Mouse (Mus musculus): Measurements from ENCODE around the gene Spa17. TPM values are rescaled to one million over a fixed set of nuclear protein-coding genes. Genes with fewer than 3 reads are reported as not detected.

The Spa17 gene
- total RNA-seq, 1 experiment from 2014 or later: not detected

- ATAC-seq (replicated peaks; ENCODE audit: insufficient number of reproducible peaks, low FRiP score, low TSS enrichment, poor library complexity, severe bottlenecking): no peak
Observed at GRCm38 (mm10) chr9:37624502-37624901, 11.0 kb upstream of the Spa17 start.

GRCm38 (mm10) chr9:37623981-37624380 is 10.5 kb upstream of the Spa17 start:
- no peak for ATAC-seq (replicated peaks; ENCODE audit: insufficient number of reproducible peaks, low FRiP score, low TSS enrichment, poor library complexity, severe bottlenecking)

DNA sequence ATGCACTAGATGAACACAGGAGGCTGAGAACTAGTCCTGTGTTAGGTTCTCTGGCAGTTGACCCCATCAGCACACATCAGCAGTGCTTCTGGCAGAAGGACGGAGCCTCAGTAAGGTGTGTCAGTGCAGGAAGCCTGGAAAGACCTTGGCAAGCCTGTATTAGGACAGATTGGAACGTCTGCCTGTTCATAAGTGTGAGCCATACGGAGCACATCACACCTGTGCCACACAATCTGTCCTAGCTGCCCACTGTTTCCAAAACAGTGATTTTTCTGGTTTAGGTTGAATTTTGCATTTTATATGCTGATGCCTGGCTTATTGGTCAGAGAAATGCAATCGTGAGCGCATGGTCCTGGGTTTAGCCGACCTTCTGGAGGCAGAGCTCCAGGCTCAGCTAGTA is 7.8 kb upstream of the Spa17 start:
- ATAC-seq (replicated peaks; ENCODE audit: insufficient number of reproducible peaks, low FRiP score, low TSS enrichment, poor library complexity, severe bottlenecking): no peak

GRCm38 (mm10) chr9:37616770-37617169 is 3.2 kb upstream of the Spa17 start:
- ATAC-seq (replicated peaks; ENCODE audit: insufficient number of reproducible peaks, low FRiP score, low TSS enrichment, poor library complexity, severe bottlenecking): no peak; the same call in 1 of the 2 replicates

DNA sequence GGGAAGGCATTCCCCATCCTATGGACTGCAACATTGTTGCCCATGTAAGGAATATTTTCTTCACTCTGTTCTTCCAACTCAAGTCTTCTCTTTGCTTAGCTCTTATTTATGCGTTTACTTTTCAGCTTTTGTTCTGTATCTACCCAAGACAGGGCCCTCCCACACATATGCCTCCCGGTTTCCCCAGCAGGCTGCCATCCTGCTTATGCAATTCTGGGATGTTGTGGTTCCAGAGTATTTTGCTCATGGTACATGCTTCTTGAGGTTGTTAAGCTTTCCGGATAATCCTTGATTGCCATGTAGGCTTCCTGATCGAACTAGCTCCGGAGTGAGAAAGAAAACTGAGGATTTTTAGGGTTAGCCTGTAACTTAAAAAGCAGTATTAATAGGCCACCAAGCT is 1.7 kb upstream of the Spa17 start:
- ATAC-seq (replicated peaks; ENCODE audit: insufficient number of reproducible peaks, low FRiP score, low TSS enrichment, poor library complexity, severe bottlenecking): no peak

DNA sequence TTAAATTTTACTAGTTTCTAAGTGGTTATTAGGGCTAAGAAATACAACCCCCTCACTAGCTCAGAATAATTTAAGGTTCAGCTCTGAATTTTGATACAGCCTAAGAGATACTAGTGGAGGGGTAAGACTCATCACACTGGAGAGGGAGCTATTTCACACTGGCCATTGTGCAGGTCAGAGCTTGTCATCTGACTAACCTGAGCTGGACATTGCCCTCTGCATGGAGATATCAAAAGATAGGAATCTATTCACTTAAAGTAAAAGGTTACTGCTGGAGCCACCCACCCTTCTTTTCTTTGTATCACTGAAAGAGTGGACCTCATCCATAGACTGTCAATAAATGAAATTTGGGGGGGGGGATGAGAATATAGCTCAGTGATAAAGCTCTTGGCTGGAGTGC is 794 bp upstream of the Spa17 start:
- ATAC-seq (replicated peaks; ENCODE audit: insufficient number of reproducible peaks, low FRiP score, low TSS enrichment, poor library complexity, severe bottlenecking): no peak

- no peak for ATAC-seq (replicated peaks; ENCODE audit: insufficient number of reproducible peaks, low FRiP score, low TSS enrichment, poor library complexity, severe bottlenecking)
Observed at GRCm38 (mm10) chr9:37613911-37614280, 374 bp upstream of the Spa17 start.

DNA sequence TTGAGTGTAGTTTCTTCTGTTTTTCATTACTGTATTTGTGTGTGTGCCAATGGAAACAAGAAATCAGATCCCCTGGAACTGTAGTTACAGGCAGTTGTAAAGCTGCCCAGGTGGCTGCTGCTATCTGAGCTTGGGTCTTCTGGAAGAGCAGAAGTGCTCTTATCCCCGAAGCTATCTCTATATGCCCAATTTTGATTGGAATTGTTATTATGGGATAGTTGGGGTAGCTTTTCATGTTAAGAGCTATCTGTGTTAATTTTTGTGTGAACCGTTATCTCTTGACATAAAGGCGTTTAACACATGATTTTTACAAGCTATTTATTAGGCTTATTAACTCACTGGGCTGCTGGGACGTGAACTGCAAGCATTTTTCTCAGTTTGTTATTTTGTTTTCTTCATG is 4.0 kb downstream of the Spa17 start:
- no peak for ATAC-seq (replicated peaks; ENCODE audit: insufficient number of reproducible peaks, low FRiP score, low TSS enrichment, poor library complexity, severe bottlenecking)

DNA sequence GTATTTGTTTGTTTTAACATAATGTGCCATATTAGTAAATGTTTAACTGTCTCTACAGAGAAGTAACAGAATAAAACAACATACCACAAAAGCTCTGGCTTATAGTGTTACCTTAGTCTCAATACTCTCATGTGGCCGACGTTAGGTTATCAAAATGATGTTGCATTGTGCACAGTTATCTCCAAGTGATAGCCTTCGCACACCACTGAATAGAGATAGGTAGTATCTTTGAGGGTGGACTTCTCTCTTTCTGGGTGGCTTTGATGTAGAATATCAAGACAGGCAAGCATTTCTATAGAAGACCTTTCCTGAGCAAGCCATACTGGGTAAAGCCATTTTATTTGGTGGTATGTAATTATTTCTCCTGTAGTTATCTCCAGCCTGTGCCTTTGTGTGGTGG is 8.4 kb downstream of the Spa17 start:
- no peak for ATAC-seq (replicated peaks; ENCODE audit: insufficient number of reproducible peaks, low FRiP score, low TSS enrichment, poor library complexity, severe bottlenecking)

DNA sequence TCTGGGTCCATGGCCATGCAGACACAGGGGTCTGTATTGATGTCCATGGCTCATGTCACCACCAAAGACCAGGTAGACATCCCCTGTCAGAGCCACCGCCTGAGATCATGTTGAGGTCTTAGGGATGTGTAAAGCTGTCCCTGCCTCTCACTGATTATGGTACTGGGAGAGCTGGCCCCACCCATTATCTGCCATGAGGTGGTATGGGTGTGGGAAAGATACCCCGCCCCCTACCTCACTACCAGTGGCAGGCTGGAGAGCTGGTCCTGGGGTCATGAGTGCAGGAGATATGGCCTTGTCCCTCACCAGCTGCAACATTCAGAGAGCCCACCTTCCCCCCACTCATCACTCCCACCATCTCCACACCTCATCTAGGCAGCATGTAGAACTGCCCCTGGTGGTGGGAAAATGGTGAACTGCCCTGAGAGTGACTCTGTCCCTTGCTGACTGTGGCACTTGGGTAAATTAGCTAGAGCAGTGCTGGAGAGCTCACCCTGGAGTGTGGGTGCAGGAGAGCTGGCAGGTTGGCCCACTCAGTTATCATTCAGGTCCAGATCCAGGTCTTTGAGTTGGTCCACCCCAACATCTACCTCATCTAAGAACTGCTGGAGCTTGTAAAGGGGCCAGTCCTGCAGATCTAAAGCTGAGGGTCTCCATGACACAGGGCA is 12.8 kb downstream of the Spa17 start:
- ATAC-seq (replicated peaks; ENCODE audit: insufficient number of reproducible peaks, low FRiP score, low TSS enrichment, poor library complexity, severe bottlenecking): no peak

DNA sequence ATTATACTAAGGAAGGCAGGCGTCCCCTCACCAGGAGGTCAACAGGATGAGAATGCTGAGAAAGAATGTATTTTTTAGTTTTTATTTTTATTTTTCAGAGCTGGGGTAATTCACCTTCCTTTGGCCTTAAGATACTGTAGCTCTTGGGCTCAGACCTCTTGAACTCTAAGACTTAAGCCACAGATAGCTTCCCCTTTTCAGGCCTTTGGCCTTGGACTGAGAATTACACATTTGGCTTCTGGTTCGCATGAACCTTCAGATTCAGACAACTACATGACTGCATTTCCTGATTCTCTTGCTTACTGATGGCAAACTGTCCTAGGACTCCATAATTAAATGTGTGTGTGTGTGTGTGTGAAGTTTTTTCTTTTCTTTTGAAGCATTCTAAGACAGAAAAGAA is 14.9 kb downstream of the Spa17 start:
- ATAC-seq (replicated peaks; ENCODE audit: insufficient number of reproducible peaks, low FRiP score, low TSS enrichment, poor library complexity, severe bottlenecking): no peak

DNA sequence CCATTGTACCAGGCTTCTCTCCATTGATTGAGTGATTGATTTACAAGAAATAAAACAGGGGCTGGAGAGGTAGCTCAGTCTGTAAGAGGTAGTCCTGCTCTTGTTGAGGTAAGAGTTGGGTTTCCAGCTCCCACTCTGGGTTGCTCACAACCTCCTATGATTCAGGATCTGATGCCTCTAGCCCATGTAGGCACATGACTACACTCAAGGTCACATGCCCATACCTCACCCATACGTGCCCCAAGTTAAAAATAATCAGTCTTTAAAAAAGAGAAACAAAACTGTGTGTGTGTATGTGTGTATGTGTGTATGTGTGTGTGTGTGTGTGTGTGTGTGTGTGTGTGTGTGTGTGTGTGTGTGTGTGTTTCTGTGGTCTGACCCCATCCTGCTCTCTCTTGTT is 18.0 kb downstream of the Spa17 start:
- no peak for ATAC-seq (replicated peaks; ENCODE audit: insufficient number of reproducible peaks, low FRiP score, low TSS enrichment, poor library complexity, severe bottlenecking)

- no peak for ATAC-seq (replicated peaks; ENCODE audit: insufficient number of reproducible peaks, low FRiP score, low TSS enrichment, poor library complexity, severe bottlenecking)
Observed at GRCm38 (mm10) chr9:37593690-37594089, 19.8 kb downstream of the Spa17 start.

GRCm38 (mm10) chr9:37592633-37593032 is 20.9 kb downstream of the Spa17 start:
- ATAC-seq (replicated peaks; ENCODE audit: insufficient number of reproducible peaks, low FRiP score, low TSS enrichment, poor library complexity, severe bottlenecking): no peak

DNA sequence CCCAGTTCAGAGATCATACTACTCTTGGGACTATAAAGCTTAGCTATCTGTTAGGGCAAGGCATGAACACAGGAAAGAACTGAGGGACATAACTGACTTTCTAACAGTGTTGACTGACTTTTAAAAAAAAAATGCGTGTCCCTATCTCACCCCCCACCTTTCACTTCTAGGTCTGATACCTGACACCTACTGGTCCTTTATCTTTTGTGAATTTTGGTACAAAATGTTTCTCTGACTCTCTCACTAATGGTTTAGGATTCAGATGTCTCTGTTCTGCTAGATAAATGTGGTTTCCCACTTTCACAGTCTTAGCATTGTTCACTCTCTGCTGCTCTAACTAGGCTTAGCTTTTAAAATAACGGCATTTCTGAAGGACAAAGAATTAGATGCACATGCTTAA is 21.5 kb downstream of the Spa17 start:
- no peak for ATAC-seq (replicated peaks; ENCODE audit: insufficient number of reproducible peaks, low FRiP score, low TSS enrichment, poor library complexity, severe bottlenecking)

DNA sequence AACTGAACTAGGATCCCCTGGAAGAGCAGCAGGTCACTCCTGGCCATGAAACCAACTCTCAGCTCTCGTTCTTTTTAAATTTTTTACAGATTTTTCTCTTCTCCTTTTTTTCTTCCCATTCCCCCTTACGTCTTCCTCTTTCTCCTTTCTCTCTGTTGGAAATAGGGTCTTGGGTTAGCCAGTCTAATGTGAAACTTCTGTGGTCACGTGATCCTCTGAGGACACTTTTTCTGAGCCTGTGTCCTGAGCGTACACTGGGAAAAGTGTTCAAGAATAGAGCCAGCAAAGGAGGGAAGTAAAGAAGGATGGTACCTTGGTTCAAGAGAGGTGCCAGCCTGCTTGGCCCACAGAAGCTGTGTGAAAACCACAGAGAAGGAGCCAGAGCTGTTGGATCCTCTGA is 23.1 kb downstream of the Spa17 start:
- ATAC-seq (replicated peaks; ENCODE audit: insufficient number of reproducible peaks, low FRiP score, low TSS enrichment, poor library complexity, severe bottlenecking): no peak

DNA sequence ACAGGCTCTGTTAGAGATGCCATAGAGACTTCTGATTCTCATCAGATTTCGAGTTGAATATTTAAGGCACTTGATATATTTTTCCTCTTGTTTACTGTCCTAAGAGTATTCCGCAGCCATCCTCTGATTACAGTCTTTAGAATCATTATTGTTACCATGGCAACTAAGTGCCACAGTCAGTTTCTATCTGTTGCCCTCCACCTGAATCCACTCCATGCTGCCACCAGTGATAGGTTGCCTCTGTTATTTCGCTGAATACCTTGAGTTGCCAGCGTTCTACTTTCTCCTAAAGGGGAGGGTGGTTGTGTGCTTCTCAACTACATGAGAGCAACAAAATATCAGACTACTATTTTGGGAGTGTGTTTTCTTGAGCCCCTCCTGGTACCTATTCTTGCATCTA is 26.8 kb downstream of the Spa17 start:
- ATAC-seq (replicated peaks; ENCODE audit: insufficient number of reproducible peaks, low FRiP score, low TSS enrichment, poor library complexity, severe bottlenecking): no peak

DNA sequence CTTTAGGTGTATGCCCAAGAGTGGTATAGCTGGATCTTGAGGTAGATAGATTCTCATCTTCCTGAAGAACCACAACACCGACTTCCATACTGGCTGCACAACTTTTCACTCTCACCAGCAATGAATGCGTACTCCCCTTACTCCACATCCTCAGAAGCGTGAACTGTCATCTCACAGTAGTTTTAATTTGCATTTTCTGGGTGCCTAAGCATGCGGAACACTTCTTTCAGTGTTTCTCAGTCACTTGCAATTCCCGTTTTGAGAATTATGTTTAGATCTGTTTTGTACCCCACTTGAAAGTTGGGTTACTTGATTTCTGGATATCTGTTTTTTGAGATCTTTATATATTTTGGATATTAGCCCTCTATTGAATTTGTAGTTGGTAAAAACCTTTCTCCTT is 29.9 kb downstream of the Spa17 start:
- ATAC-seq (replicated peaks; ENCODE audit: insufficient number of reproducible peaks, low FRiP score, low TSS enrichment, poor library complexity, severe bottlenecking): no peak

DNA sequence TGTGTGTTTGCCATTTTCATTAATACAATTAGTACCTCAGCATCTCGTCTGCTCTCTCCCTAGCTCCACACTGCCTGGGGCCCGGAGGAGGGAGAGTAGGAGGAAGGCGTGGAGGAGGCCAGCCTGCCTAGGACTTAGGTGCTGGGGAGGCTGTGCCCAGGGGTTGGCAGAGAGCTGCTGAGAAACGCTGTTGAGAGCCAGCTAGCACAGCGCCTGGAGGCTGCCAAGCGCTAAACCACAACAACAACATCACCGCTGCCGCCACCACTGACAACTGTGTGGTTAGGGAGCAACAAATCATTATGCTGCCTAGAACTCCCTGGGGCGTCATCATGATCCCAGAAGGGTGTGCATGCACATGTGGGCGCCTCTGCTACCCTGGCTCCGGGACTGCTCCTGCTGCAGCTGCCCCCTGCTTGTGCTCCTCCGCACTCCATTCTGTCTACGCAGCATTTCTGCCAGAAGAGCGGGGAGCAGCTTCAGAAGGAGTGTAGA is 37.0 kb downstream of the Spa17 start:
- peak; percentile 61; the same call in 1 of the 2 replicates for ATAC-seq (replicated peaks; ENCODE audit: insufficient number of reproducible peaks, low FRiP score, low TSS enrichment, poor library complexity, severe bottlenecking)

GRCm38 (mm10) chr9:37572204-37572876 is 41.2 kb downstream of the Spa17 start:
- no peak for ATAC-seq (replicated peaks; ENCODE audit: insufficient number of reproducible peaks, low FRiP score, low TSS enrichment, poor library complexity, severe bottlenecking)

Data from monocyte, adult 5-6 weeks (primary cell).